Mouse (Mus musculus): ENCODE measurements around the gene Nfam1. TPM values are rescaled to one million over a fixed set of nuclear protein-coding genes. Genes with fewer than 3 reads are reported as not detected.

Nfam1 gene
- polyA plus RNA-seq, 1 experiment from 2014 or later, result 2.4 TPM

DNA sequence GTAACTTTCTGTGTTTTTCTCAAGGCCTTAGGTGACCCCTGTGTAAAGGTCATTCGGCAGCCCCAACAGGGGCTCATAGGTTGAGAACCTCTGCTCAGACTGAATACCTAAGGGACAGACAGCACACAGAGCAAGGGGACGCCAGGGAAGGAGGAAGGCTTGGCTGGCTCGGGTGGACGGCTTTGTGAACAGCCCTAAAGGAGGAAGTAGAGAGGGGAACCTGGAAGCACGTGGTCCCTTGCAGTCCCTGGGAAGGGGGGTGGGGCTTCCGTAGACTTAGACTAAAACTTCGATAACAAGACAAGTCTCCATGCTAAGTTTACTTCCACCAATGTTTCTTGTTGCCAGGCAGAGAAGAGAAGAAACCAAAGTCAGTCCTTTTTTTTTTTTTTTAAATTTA lies 3.0 kb upstream of the Nfam1 start:
- no peak overlapping the region for H3K4me3 ChIP-seq
- no peaks in the 10 kb centered on the region for H3K9me3 ChIP-seq
- H3K36me3 ChIP-seq (replicated peaks), result no peaks in the 10 kb centered on the region
- 58% methylated on average over 7 of the region's 7 CpGs for WGBS
- peaks cover 83% of the 10 kb centered on the region for H3K27me3 ChIP-seq (replicated peaks; ENCODE audit: low read depth, poor library complexity, severe bottlenecking)
- no peak overlapping the region for H3K27ac ChIP-seq (replicated peaks)
- H3K4me1 ChIP-seq, result peaks cover 55% of the 10 kb centered on the region
- DNase-seq (ENCODE audit: low spot score), result no peak

DNA sequence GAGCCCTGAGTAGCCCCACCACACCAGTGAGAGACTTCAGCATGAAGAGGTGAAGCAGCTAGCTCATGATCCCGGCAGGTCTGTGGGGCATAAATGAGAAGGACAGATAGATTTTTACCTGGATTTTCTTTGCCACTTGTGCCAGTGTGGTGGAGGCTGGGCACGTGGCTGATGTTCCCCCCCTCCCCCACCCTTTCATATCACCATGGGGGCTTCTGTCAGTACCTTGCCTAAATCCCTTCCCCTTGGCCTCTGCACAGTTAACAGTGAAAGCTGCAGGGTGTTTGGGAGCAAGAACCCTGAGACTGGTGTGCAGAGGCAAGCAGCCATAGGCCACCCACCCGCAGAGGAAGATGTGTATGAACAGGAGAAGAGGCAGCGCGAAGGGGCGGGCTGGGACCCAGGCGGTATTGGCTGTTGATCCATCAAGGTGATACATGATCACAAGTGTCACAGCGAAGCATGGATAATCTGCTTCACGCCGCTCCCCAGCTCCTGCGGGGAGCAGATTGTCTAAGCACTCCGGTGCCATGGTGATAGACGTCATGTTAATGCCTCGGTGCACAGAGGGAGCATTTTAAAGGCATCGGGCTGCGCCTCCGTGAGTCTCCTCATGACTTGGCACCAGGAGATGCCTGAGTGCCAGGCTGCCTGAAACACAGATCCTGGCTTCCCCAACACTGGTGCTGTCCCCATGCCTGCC lies 1.3 kb upstream of the Nfam1 start:
- no peaks in the 10 kb centered on the region for H3K9me3 ChIP-seq
- H3K4me3 ChIP-seq, result peak overlapping the region; percentile 14; the same call in 1 of the 2 replicates
- no peaks in the 10 kb centered on the region for H3K36me3 ChIP-seq (replicated peaks)
- H3K27ac ChIP-seq (replicated peaks), result 0 out of 2 replicates have a peak overlapping the region, but pooled peaks have one; percentile 30
- DNase-seq (ENCODE audit: low spot score), result no peak
- WGBS, result 14% methylated on average over 17 of the region's 17 CpGs
- peaks cover 59% of the 10 kb centered on the region for H3K4me1 ChIP-seq
- H3K27me3 ChIP-seq (replicated peaks; ENCODE audit: low read depth, poor library complexity, severe bottlenecking), result peaks cover 73% of the 10 kb centered on the region

DNA sequence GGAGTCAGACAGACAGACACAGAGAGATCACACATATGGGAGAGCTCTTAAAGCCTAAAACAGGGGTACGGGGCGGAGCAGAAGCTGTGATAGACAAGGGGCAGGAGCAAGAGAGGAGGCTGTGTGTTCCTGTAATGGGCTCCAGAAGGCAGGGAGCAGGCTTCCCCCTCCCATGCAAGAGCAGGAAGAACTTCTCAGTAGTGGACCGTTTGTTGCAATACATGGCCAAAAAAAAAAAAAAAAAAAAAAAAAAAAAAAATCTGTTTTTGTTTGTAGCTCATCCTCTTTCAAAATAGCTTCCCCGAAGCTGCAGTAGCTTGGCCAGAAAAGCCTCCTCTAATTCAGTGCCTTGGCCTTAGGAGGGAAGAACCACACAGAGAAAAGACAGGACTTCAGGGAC lies 2.2 kb downstream of the Nfam1 start:
- Histone ChIP-seq H3K27ac (replicated peaks) (peak overlapping the region; percentile 84), H3K36me3 (replicated peaks) (no peaks in the 10 kb centered on the region), H3K9me3 (no peaks in the 10 kb centered on the region), H3K27me3 (replicated peaks; ENCODE audit: low read depth, poor library complexity, severe bottlenecking) (peaks cover 75% of the 10 kb centered on the region), H3K4me3 (no peak overlapping the region), H3K4me1 (peaks cover 58% of the 10 kb centered on the region)
- no peak for DNase-seq (ENCODE audit: low spot score)
- 53% methylated on average over 4 of the region's 4 CpGs for WGBS

DNA sequence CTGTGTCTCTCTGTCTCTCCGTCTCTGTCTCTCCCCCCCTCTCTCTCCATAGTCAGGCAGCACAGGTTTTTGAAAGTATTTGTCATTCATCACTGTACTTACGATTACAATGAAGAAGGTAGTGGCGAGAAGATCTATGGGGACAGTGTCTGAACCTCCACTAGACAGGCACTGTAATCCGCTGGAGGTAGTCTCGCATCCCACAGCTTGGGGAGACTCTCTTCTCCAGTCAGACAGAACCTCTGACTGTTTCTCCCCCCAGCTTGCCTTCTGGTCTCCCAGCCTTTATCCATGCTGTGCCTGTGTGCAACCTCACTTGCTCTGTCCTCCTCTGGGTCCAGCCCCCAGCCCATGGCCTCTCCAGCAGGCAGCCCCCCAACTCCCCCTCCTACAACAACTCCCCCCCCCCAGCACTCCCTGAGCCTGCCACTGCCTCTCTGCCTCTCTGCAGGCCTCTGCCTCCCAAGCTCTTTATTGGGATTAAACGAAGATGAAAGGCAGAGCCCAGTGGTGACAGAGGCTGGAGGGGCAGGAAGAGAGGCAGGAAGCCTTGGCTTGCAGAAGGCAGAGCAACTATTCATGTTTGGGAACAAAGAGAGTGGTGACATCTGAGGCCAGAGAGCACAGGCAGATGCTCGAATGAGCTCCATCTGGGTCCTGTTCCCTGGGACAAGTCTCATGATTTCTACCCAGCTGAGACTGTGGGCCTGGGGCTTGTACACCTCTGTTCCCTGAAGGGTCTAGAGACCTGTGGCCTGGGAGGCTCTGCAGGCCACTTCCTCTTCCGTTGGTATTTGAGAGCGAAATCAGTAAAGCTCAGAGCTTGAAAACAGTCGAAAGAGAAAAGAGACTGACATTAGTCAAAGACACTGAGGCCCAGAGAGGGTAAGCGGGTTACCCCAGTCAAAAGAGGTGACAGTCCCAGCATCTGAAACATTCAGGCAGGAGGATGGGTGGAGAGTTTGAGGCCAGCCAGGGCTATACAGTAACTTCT lies 3.1 kb downstream of the Nfam1 start:
- Histone ChIP-seq H3K9me3 (no peaks in the 10 kb centered on the region), H3K27ac (replicated peaks) (peak overlapping the region; percentile 84), H3K27me3 (replicated peaks; ENCODE audit: low read depth, poor library complexity, severe bottlenecking) (peaks cover 75% of the 10 kb centered on the region), H3K4me3 (no peak overlapping the region), H3K36me3 (replicated peaks) (no peaks in the 10 kb centered on the region), H3K4me1 (peaks cover 64% of the 10 kb centered on the region)
- DNase-seq (ENCODE audit: low spot score), result peak; percentile 40
- 35% methylated on average over 11 of the region's 11 CpGs for WGBS

DNA sequence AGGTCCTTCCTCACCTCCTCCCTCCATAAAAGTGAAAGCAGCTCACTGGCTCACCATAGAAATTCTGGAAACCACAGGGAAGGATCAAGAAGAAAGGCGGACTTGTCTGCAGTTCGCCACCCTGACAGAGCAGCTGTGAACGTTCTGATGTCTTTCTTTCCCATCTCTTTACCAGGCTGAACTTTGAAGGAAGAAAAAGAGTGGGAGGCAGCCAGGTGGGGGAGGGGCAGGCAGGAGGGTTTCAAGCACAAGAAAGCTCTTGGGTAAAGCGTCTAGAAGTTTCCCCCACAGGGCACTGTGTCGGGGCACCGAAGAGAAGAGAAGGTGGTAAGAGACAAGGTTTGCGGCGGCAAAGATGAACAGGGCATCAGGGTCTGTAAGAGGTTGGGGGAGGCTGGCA lies 7.0 kb downstream of the Nfam1 start:
- Histone ChIP-seq H3K36me3 (replicated peaks) (no peaks in the 10 kb centered on the region), H3K4me1 (peaks cover 59% of the 10 kb centered on the region), H3K9me3 (no peaks in the 10 kb centered on the region), H3K4me3 (no peak overlapping the region), H3K27me3 (replicated peaks; ENCODE audit: low read depth, poor library complexity, severe bottlenecking) (peaks cover 54% of the 10 kb centered on the region), H3K27ac (replicated peaks) (peak overlapping the region; percentile 66; the same call in 1 of the 2 replicates)
- 56% methylated on average over 8 of the region's 8 CpGs for WGBS
- DNase-seq (ENCODE audit: low spot score), result peak; percentile 32

DNA sequence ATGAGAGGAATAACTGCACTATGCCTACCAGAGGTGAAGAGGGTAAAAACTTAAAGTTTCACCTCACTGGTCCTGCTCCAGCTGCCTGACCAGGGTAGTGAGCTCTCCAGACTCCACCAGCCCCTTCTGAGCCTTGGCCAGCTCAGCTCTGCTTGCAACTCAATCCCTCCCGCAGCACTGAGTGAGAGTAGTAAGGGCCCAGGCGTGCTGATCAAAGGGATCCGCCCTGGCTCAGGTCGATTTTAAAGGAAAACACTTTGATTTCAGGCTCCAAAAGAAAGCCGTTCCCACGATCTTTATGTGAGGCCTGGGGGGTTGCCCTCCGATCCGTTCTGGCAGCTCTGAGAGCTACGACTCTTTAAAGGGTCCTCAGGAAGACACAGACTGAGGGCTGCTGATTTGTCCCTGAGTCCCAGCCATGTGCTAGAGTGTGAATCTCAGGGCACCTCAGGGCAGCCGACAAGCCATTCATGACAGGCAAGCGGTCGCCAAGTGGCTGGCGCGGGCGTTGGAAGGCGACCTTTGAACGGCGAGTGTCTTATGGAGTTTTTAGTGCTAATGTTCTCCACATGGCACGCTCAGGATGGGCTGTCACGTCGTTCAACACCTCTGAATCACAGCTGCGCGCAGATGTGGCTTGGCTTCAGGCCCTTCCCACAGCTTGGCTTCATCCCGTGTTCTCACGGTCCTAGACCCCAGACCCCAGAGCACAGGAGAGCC lies 7.9 kb downstream of the Nfam1 start:
- Histone ChIP-seq H3K27ac (replicated peaks) (peak overlapping the region; percentile 66), H3K4me1 (peaks cover 53% of the 10 kb centered on the region), H3K9me3 (no peaks in the 10 kb centered on the region), H3K27me3 (replicated peaks; ENCODE audit: low read depth, poor library complexity, severe bottlenecking) (peaks cover 54% of the 10 kb centered on the region), H3K4me3 (0 out of 2 replicates have a peak overlapping the region, but pooled peaks have one; percentile 18), H3K36me3 (replicated peaks) (no peaks in the 10 kb centered on the region)
- DNase-seq (ENCODE audit: low spot score), result peak; percentile 67
- 18% methylated on average over 25 of the region's 25 CpGs for WGBS

DNA sequence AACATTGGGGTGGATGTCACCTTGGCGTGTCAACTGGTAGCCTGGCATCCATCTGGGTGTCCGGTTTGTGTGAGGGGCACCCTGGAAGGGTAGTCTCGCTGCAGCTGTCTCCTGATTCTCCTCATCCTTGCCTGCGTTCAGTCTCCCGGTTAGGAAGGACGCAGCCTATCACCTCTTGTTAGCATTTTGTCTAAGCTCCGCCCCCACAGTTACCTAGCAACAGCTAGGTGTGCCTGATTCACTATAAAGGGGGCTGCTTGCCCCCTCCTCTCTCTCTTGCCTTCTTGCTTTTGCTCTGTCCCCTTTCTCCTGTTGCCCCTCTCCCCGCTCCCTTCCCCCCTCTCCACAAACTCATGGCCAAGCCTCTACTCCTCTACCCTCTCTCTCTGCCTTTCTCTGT lies 10.2 kb downstream of the Nfam1 start:
- H3K4me1 ChIP-seq, result peaks cover 51% of the 10 kb centered on the region
- peaks cover 56% of the 10 kb centered on the region for H3K27me3 ChIP-seq (replicated peaks; ENCODE audit: low read depth, poor library complexity, severe bottlenecking)

DNA sequence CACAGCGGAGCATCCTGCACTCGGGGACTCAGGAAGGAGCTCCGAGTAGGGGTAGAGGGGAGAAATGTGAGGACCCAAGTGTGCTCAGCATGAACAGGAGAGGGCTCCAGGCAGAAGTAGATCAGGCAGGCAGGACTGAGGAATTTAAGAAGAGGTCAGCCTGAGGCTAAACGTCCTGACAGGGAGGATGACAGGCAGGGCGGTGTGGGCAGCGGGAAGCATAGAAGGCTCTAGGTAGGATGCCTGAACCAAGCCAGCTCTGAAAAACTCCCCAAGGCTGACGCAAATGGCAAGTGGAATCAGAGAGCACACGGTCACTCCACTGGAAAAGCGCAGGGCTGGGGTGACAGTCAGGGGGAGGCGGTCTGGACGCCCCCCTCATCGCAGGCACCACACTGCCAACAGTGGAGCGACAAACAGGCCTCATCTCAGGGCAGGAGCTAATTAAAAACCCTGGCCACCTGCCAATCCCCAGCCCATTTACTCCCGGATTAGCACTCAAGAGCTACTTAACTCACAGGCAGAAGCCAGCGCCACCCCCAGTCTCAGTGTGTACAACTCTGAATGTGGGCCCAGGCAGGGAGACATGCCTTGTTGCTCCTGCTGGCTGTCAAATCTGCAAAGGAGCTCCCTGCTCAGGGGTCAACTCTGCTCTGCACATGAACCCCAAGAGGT lies 22.0 kb downstream of the Nfam1 start:
- no peaks in the 10 kb centered on the region for H3K36me3 ChIP-seq (replicated peaks)
- H3K27ac ChIP-seq (replicated peaks), result 0 out of 2 replicates have a peak overlapping the region, but pooled peaks have one; percentile 44
- no peak overlapping the region for H3K4me3 ChIP-seq
- H3K9me3 ChIP-seq, result no peaks in the 10 kb centered on the region
- 18% methylated on average over 15 of the region's 15 CpGs for WGBS
- peaks cover 77% of the 10 kb centered on the region for H3K27me3 ChIP-seq (replicated peaks; ENCODE audit: low read depth, poor library complexity, severe bottlenecking)
- DNase-seq (ENCODE audit: low spot score), result peak; percentile 57
- peaks cover 52% of the 10 kb centered on the region for H3K4me1 ChIP-seq

More for the DNA sequence above, 10.2 kb downstream of the Nfam1 start:
- Histone ChIP-seq H3K27ac (replicated peaks) (no peak overlapping the region), H3K36me3 (replicated peaks) (no peaks in the 10 kb centered on the region), H3K4me3 (no peak overlapping the region), H3K9me3 (no peaks in the 10 kb centered on the region)
- no peak for DNase-seq (ENCODE audit: low spot score)
- WGBS, result 27% methylated on average over 8 of the region's 8 CpGs

DNA sequence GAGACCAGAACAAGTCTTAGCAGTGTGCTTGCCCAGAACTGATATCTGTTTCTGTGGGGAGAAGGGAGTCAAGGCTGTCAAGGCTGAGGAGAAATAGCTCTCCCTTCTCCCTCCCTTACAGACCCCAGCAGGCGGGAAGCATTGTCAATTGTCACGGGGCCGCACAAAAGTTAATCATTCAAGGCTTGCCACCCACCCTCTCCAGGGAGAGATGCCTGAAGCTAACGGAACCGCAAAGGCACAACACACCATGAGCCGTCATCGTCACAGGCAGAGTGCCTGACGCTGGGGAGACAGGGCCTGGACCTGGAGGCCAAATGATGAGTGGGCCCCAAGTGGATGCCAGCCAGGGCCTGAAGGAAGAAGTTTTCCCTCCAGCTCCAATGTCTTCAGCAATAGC lies 22.7 kb downstream of the Nfam1 start:
- no peaks in the 10 kb centered on the region for H3K9me3 ChIP-seq
- no peak overlapping the region for H3K4me3 ChIP-seq
- H3K4me1 ChIP-seq, result peaks cover 55% of the 10 kb centered on the region
- H3K27me3 ChIP-seq (replicated peaks; ENCODE audit: low read depth, poor library complexity, severe bottlenecking), result peaks cover 78% of the 10 kb centered on the region
- no peaks in the 10 kb centered on the region for H3K36me3 ChIP-seq (replicated peaks)
- WGBS, result 13% methylated on average over 8 of the region's 8 CpGs
- DNase-seq (ENCODE audit: low spot score), result no peak
- no peak overlapping the region for H3K27ac ChIP-seq (replicated peaks)

DNA sequence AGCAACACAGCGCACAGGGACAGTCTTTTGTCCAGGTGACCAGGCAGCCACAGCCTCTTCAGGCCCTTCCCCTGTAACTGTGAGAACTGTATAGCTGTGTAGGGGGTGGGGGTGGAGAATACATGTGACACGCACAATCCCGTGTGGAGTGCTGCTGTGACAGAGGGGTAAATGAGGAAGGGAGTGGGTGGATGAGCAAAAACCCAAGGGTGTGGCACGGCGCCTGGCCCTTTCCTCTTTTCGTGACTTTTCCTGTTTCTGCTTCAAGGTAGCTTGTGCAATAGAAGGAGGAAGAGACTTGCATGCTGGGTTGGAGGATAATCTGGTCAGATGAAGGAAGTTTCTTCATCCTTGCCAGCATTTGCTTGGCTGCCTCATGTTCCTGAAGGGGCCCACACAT lies 23.6 kb downstream of the Nfam1 start:
- H3K9me3 ChIP-seq, result no peaks in the 10 kb centered on the region
- no peak overlapping the region for H3K27ac ChIP-seq (replicated peaks)
- no peaks in the 10 kb centered on the region for H3K36me3 ChIP-seq (replicated peaks)
- 91% methylated on average over 6 of the region's 6 CpGs for WGBS
- H3K4me1 ChIP-seq, result peaks cover 55% of the 10 kb centered on the region
- no peak overlapping the region for H3K4me3 ChIP-seq
- no peak for DNase-seq (ENCODE audit: low spot score)
- peaks cover 70% of the 10 kb centered on the region for H3K27me3 ChIP-seq (replicated peaks; ENCODE audit: low read depth, poor library complexity, severe bottlenecking)

DNA sequence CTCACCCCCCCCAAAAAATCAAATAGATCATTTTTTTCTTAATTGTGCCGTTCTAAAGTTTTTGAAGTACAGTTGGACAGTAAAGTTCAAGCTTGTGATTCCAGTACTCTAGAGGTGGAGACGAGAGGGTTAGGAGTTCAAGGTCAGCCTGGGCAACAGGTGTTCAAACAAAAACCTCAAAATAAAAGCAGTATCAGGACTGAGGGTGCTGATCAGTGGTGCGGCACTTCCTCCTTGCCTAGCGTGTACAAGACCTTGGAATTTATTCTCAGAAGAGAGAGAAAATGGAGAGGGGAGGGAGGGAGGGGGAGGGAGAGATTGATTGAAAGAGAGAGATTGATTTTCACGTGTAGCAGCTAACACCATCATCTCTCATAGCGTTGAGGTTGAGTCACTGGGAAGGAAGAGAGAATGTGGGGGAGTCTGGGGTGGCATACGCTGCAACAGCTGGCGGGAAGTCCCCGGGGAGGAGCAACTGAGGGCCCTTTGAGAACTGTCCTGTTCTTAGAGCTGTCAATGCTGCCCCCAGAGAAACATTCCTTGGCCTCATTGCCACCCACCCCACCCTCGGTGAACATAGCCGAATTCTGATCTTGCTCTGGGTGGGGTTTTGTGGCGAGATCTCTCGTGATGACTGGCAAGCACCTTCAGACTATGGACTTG lies 24.2 kb downstream of the Nfam1 start:
- H3K4me1 ChIP-seq, result peaks cover 55% of the 10 kb centered on the region
- H3K9me3 ChIP-seq, result no peaks in the 10 kb centered on the region
- H3K27ac ChIP-seq (replicated peaks), result no peak overlapping the region
- WGBS, result 80% methylated on average over 13 of the region's 13 CpGs
- H3K27me3 ChIP-seq (replicated peaks; ENCODE audit: low read depth, poor library complexity, severe bottlenecking), result peaks cover 68% of the 10 kb centered on the region
- DNase-seq (ENCODE audit: low spot score), result no peak
- no peak overlapping the region for H3K4me3 ChIP-seq
- no peaks in the 10 kb centered on the region for H3K36me3 ChIP-seq (replicated peaks)

Measured in embryonic facial prominence, embryonic 10.5 days (tissue).